Mouse (Mus musculus) neural tube, embryonic 15.5 days (tissue): ENCODE results near the gene Tmem184a. TPM values are rescaled to one million over a fixed set of nuclear protein-coding genes. Genes with fewer than 3 reads are reported as not detected.

Source experiments
- ATAC-seq: fragments of 200-750 bp; cut with Nextera tagmentation; 2 replicates; pipeline ENCODE4 v1.8.0; 2017; ENCODE audit warnings: mild to moderate bottlenecking, moderate TSS enrichment, moderate library complexity; ENCODE audit not compliant: low FRiP score
- H3K27ac ChIP-seq: fragments of 300-500 bp; sonication (generic); replicated peaks from 2 replicates; pipeline ENCODE4 v1.5.1; 2015; ENCODE audit warnings: mild to moderate bottlenecking, inconsistent platforms
- H3K27me3 ChIP-seq: fragments of 300-500 bp; sonication (generic); replicated peaks from 2 replicates; pipeline ENCODE4 v1.6.1; 2015; ENCODE audit warnings: inconsistent platforms
- H3K36me3 ChIP-seq: fragments of 300-500 bp; sonication (generic); 2 replicates; pipeline ENCODE4 v1.6.1; 2015; ENCODE audit warnings: inconsistent platforms
- H3K4me1 ChIP-seq: fragments of 300-500 bp; sonication (generic); 2 replicates; pipeline ENCODE4 v1.6.1; 2015; ENCODE audit warnings: inconsistent platforms
- H3K4me2 ChIP-seq: fragments of 300-500 bp; sonication (generic); 2 replicates; pipeline ENCODE4 v1.6.1; 2015; ENCODE audit warnings: inconsistent platforms, mild to moderate bottlenecking, moderate library complexity
- H3K4me3 ChIP-seq: fragments of 300-500 bp; sonication (generic); replicated peaks from 2 replicates; pipeline ENCODE4 v1.5.1; 2015; ENCODE audit warnings: mild to moderate bottlenecking, inconsistent platforms
- H3K9ac ChIP-seq: fragments of 300-500 bp; sonication (generic); replicated peaks from 2 replicates; pipeline ENCODE4 v1.6.1; 2015; ENCODE audit warnings: mild to moderate bottlenecking, inconsistent platforms
- H3K9me3 ChIP-seq: fragments of 300-500 bp; sonication (generic); replicated peaks from 2 replicates; pipeline ENCODE4 v1.6.1; 2016; ENCODE audit warnings: inconsistent platforms
- WGBS: fragments of 180-500 bp; shearing (Covaris S2); methylation state at CpG from one replicate; pipeline ENCODE4 v1.1.7; 2015; ENCODE audit warnings: mixed read lengths; 5-methylcytosine and 5-hydroxymethylcytosine counted together
- polyA plus RNA-seq: library from polyadenylated mRNA; unstranded; fragments of >200 nt; fragmentation: Nextera tagmentation; extraction: Ambion mirVana; gene quantifications from 2 replicates; pipeline ENCODE4 v1.2.1, GENCODE M21; 2015

Gene Tmem184a
- polyA plus RNA-seq, 1 experiment from 2014 or later = 0.20 TPM

GRCm38 (mm10) chr5:139826357-139827055 is 6.8 kb upstream of the Tmem184a start, which contains the start of the genes Gm26938 and Psmg3:
Gm26938 (minus strand) TSS chr5:139826407.
Psmg3 (minus strand) TSS chr5:139826885.
- ATAC-seq = peak; percentile 78
- Histone ChIP-seq H3K4me1 (peaks cover 25% of the 10 kb centered on the region), H3K27me3 (no peaks in the 10 kb centered on the region), H3K36me3 (peaks cover 24% of the 10 kb centered on the region), H3K9ac (peak within 1 kb of the TSS; percentile 85), H3K27ac (peak within 1 kb of the TSS; percentile 80), H3K4me3 (peak within 1 kb of the TSS; percentile 71), H3K4me2 (peak within 1 kb of the TSS; percentile 95), H3K9me3 (no peaks in the 10 kb centered on the region)
- under 1% methylated on average over 43 of the region's 43 CpGs for WGBS

- Histone ChIP-seq H3K4me3 (peak overlapping the region; percentile 71), H3K27me3 (no peaks in the 10 kb centered on the region), H3K27ac (no peak overlapping the region), H3K9ac (peak overlapping the region; percentile 85), H3K36me3 (peaks cover 27% of the 10 kb centered on the region), H3K4me1 (peaks cover 26% of the 10 kb centered on the region), H3K9me3 (no peaks in the 10 kb centered on the region), H3K4me2 (peak overlapping the region; percentile 95)
- WGBS = 38% methylated on average over 11 of the region's 11 CpGs
- no peak for ATAC-seq
Measured at GRCm38 (mm10) chr5:139825947-139826346, 6.2 kb upstream of the Tmem184a start.

GRCm38 (mm10) chr5:139824531-139824930 is 4.8 kb upstream of the Tmem184a start:
- Histone ChIP-seq H3K9ac (no peak overlapping the region), H3K9me3 (no peaks in the 10 kb centered on the region), H3K4me3 (no peak overlapping the region), H3K27ac (no peak overlapping the region), H3K4me1 (peaks cover 26% of the 10 kb centered on the region), H3K36me3 (peaks cover 27% of the 10 kb centered on the region), H3K4me2 (no peak overlapping the region), H3K27me3 (no peaks in the 10 kb centered on the region)
- 95% methylated on average over 10 of the region's 10 CpGs for WGBS
- no peak for ATAC-seq

- 67% methylated on average over 12 of the region's 12 CpGs for WGBS
- Histone ChIP-seq H3K9ac (no peak overlapping the region), H3K27ac (no peak overlapping the region), H3K9me3 (no peaks in the 10 kb centered on the region), H3K4me3 (no peak overlapping the region), H3K27me3 (no peaks in the 10 kb centered on the region), H3K4me1 (peaks cover 22% of the 10 kb centered on the region), H3K4me2 (no peak overlapping the region), H3K36me3 (peaks cover 27% of the 10 kb centered on the region)
- ATAC-seq = no peak
Measured at GRCm38 (mm10) chr5:139821466-139822459, 2.0 kb upstream of the Tmem184a start.

- H3K4me3 ChIP-seq = no peak overlapping the region
- WGBS = 60% methylated on average over 4 of the region's 4 CpGs
- H3K27me3 ChIP-seq = peaks cover 23% of the 10 kb centered on the region
- H3K9me3 ChIP-seq = no peaks in the 10 kb centered on the region
- no peak overlapping the region for H3K4me2 ChIP-seq
- peaks cover 5% of the 10 kb centered on the region; the same call in 1 of the 2 replicates for H3K4me1 ChIP-seq
- peaks cover 24% of the 10 kb centered on the region for H3K36me3 ChIP-seq
- H3K9ac ChIP-seq = no peak overlapping the region
- no peak for ATAC-seq
- no peak overlapping the region for H3K27ac ChIP-seq
Measured at GRCm38 (mm10) chr5:139818801-139819200, 916 bp downstream of the Tmem184a start.

GRCm38 (mm10) chr5:139818056-139818455 is 1.7 kb downstream of the Tmem184a start:
- H3K9ac ChIP-seq = no peak overlapping the region
- no peak for ATAC-seq
- peaks cover 28% of the 10 kb centered on the region for H3K27me3 ChIP-seq
- peaks cover 5% of the 10 kb centered on the region; the same call in 1 of the 2 replicates for H3K4me1 ChIP-seq
- H3K4me2 ChIP-seq = no peak overlapping the region
- peaks cover 17% of the 10 kb centered on the region for H3K36me3 ChIP-seq
- WGBS = 89% methylated on average over 3 of the region's 3 CpGs
- no peak overlapping the region for H3K4me3 ChIP-seq
- no peaks in the 10 kb centered on the region for H3K9me3 ChIP-seq
- no peak overlapping the region for H3K27ac ChIP-seq

GRCm38 (mm10) chr5:139817292-139817691 is 2.4 kb downstream of the Tmem184a start:
- H3K4me2 ChIP-seq = no peak overlapping the region
- no peaks in the 10 kb centered on the region for H3K9me3 ChIP-seq
- ATAC-seq = no peak
- no peak overlapping the region for H3K9ac ChIP-seq
- no peak overlapping the region for H3K27ac ChIP-seq
- H3K4me3 ChIP-seq = no peak overlapping the region
- 10% methylated on average over 1 of the region's 1 CpGs for WGBS
- peaks cover 10% of the 10 kb centered on the region for H3K36me3 ChIP-seq
- peaks cover 5% of the 10 kb centered on the region; the same call in 1 of the 2 replicates for H3K4me1 ChIP-seq
- peaks cover 35% of the 10 kb centered on the region for H3K27me3 ChIP-seq

GRCm38 (mm10) chr5:139816445-139816844 is 3.3 kb downstream of the Tmem184a start:
- Histone ChIP-seq H3K27me3 (peaks cover 35% of the 10 kb centered on the region), H3K4me3 (no peak overlapping the region), H3K27ac (no peak overlapping the region), H3K9ac (no peak overlapping the region), H3K4me2 (no peak overlapping the region), H3K4me1 (no peaks in the 10 kb centered on the region), H3K36me3 (peaks cover 2% of the 10 kb centered on the region; the same call in 1 of the 2 replicates), H3K9me3 (no peaks in the 10 kb centered on the region)
- ATAC-seq = no peak

- Histone ChIP-seq H3K4me2 (no peak overlapping the region), H3K36me3 (no peaks in the 10 kb centered on the region), H3K9me3 (no peaks in the 10 kb centered on the region), H3K9ac (no peak overlapping the region), H3K27me3 (peaks cover 35% of the 10 kb centered on the region), H3K4me1 (no peaks in the 10 kb centered on the region), H3K4me3 (no peak overlapping the region), H3K27ac (no peak overlapping the region)
- no peak for ATAC-seq
- WGBS = 79% methylated on average over 6 of the region's 6 CpGs
Measured at GRCm38 (mm10) chr5:139815964-139816363, 3.8 kb downstream of the Tmem184a start.

- H3K4me2 ChIP-seq = no peak overlapping the region
- H3K4me3 ChIP-seq = no peak overlapping the region
- H3K27me3 ChIP-seq = peaks cover 35% of the 10 kb centered on the region
- 15% methylated on average over 13 of the region's 13 CpGs for WGBS
- ATAC-seq = no peak
- H3K9me3 ChIP-seq = no peaks in the 10 kb centered on the region
- no peaks in the 10 kb centered on the region for H3K36me3 ChIP-seq
- H3K9ac ChIP-seq = no peak overlapping the region
- no peaks in the 10 kb centered on the region for H3K4me1 ChIP-seq
- no peak overlapping the region for H3K27ac ChIP-seq
Measured at GRCm38 (mm10) chr5:139813963-139814381, 5.7 kb downstream of the Tmem184a start.

- no peak for ATAC-seq
- H3K9ac ChIP-seq = no peak overlapping the region
- peaks cover 35% of the 10 kb centered on the region for H3K27me3 ChIP-seq
Measured at GRCm38 (mm10) chr5:139813126-139813490, 6.6 kb downstream of the Tmem184a start.

More at GRCm38 (mm10) chr5:139813126-139813490, 6.6 kb downstream of the Tmem184a start:
- H3K4me3 ChIP-seq = no peak overlapping the region
- H3K4me2 ChIP-seq = no peak overlapping the region
- no peaks in the 10 kb centered on the region for H3K36me3 ChIP-seq
- H3K9me3 ChIP-seq = no peaks in the 10 kb centered on the region
- WGBS = 43% methylated on average over 10 of the region's 10 CpGs
- no peaks in the 10 kb centered on the region for H3K4me1 ChIP-seq
- no peak overlapping the region for H3K27ac ChIP-seq
